Mouse (Mus musculus): ENCODE measurements around the gene Gtf2h4.

DNA sequence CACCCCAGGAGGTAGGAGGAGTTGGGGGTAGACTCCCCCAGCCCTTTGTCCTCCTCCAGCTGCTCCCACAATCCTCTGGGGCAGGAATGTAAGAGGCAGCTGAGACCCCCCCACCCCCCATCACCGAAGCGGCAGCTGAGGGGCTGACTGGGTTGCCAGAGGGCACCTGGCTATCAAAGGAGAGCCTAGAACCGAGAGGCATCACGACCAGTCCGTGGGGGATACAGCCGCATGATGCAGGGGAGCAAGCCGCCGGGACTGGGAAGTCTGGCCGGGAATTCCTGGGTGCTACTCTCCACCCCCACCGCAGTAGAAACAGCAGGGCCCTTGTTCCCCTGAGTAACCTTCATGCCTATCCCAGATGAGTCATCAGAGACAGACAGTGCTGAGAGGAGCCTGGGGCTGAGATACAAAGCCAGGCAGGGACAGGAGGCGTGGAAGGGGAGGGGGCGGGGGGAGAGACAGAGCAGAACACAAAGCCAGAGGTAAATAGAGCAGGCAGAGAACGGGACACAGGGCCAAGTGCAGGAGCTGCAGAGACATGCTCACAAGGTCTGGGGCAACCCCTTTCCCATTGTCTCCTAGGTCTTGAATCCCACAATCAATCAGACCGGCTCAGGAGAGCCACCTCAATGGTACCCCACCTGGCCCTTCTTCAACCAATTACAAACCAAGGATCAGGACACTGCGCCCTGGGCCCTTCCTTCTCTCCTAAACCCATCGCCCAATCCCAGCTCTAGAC, 24.4 kb upstream of the Gtf2h4 start:
- no peak for TF ChIP-seq GATA1 (IDR thresholded peaks at IDR 0.05; ENCODE audit: borderline replicate concordance, low read length)
- no peak for TF ChIP-seq FLI1 (IDR thresholded peaks at IDR 0.05; ENCODE audit: low read length)

Data from megakaryocyte, embryonic 14.5 days (primary cell).